ENCODE assay signal across 8 mouse cellular contexts in genomic region chr19:5800632-5801431, GRCm38 (mm10). TPM values are rescaled to one million over a fixed set of nuclear protein-coding genes. Genes with fewer than 3 reads are reported as not detected.
A peak's percentile ranks its signal among the peaks of the same experiment; 100 is the strongest.
DNase-seq lines count a peak whose midpoint lies in the region; ATAC-seq and TF ChIP-seq lines count a peak whose summit lies in the region.

No protein-coding gene starts in this region.

- peak overlapping the region; percentile 86 for H3K4me3 ChIP-seq in lung, embryonic 14.5 days (ENCODE audit: low read depth, low read length)
- peak overlapping the region; percentile 84 for H3K4me3 ChIP-seq in forebrain, embryonic 15.5 days
- peak overlapping the region; percentile 75 for H3K4me3 ChIP-seq in limb, embryonic 12.5 days (replicated peaks)
- peak overlapping the region; percentile 92 for H3K4me3 ChIP-seq in neural tube, embryonic 12.5 days

- H3K9me3 ChIP-seq in lung, embryonic 14.5 days (ENCODE audit: low read depth, low read length), result no peaks in the 10 kb centered on the region
- H3K9me3 ChIP-seq in forebrain, embryonic 15.5 days, result no peaks in the 10 kb centered on the region
- H3K9me3 ChIP-seq in limb, embryonic 12.5 days, result no peaks in the 10 kb centered on the region
- H3K9me3 ChIP-seq in neural tube, embryonic 12.5 days, result no peaks in the 10 kb centered on the region

- no peak for TF ChIP-seq CTCF in lung, embryonic 14.5 days (IDR thresholded peaks at IDR 0.05; ENCODE audit: low read depth)

- H3K27me3 ChIP-seq in lung, embryonic 14.5 days (ENCODE audit: insufficient read depth, low read length), result no peaks in the 10 kb centered on the region
- H3K27me3 ChIP-seq in forebrain, embryonic 15.5 days, result no peaks in the 10 kb centered on the region
- no peaks in the 10 kb centered on the region for H3K27me3 ChIP-seq in limb, embryonic 12.5 days
- H3K27me3 ChIP-seq in neural tube, embryonic 12.5 days (replicated peaks), result no peaks in the 10 kb centered on the region

- peaks cover 29% of the 10 kb centered on the region for H3K4me1 ChIP-seq in lung, embryonic 14.5 days (ENCODE audit: insufficient read depth)
- H3K4me1 ChIP-seq in forebrain, embryonic 15.5 days, result peaks cover 46% of the 10 kb centered on the region
- peaks cover 38% of the 10 kb centered on the region for H3K4me1 ChIP-seq in limb, embryonic 12.5 days (replicated peaks)
- H3K4me1 ChIP-seq in neural tube, embryonic 12.5 days, result peaks cover 37% of the 10 kb centered on the region

- peaks cover 47% of the 10 kb centered on the region for H3K36me3 ChIP-seq in lung, embryonic 14.5 days (ENCODE audit: insufficient read depth)
- peaks cover 26% of the 10 kb centered on the region for H3K36me3 ChIP-seq in forebrain, embryonic 15.5 days
- peaks cover 32% of the 10 kb centered on the region for H3K36me3 ChIP-seq in limb, embryonic 12.5 days
- peaks cover 30% of the 10 kb centered on the region for H3K36me3 ChIP-seq in neural tube, embryonic 12.5 days

- under 1% methylated on average over 19 of the region's 19 CpGs for WGBS in lung, embryonic 14.5 days
- under 1% methylated on average over 19 of the region's 19 CpGs for WGBS in forebrain, embryonic 15.5 days
- WGBS in limb, embryonic 12.5 days, result under 1% methylated on average over 19 of the region's 19 CpGs
- 0% methylated on average over 19 of the region's 19 CpGs for WGBS in neural tube, embryonic 12.5 days

- peak overlapping the region; percentile 99 for H3K27ac ChIP-seq in lung, embryonic 14.5 days (ENCODE audit: low read depth)
- H3K27ac ChIP-seq in forebrain, embryonic 15.5 days (replicated peaks), result peak overlapping the region; percentile 99
- H3K27ac ChIP-seq in limb, embryonic 12.5 days, result peak overlapping the region; percentile 99
- peak overlapping the region; percentile 74 for H3K27ac ChIP-seq in neural tube, embryonic 12.5 days

- peak overlapping the region; percentile 99 for H3K4me2 ChIP-seq in lung, embryonic 14.5 days
- H3K4me2 ChIP-seq in forebrain, embryonic 15.5 days (replicated peaks), result peak overlapping the region; percentile 77
- peak overlapping the region; percentile 94 for H3K4me2 ChIP-seq in limb, embryonic 12.5 days
- H3K4me2 ChIP-seq in neural tube, embryonic 12.5 days (replicated peaks), result peak overlapping the region; percentile 97

- peak; percentile 58 for DNase-seq in lung, embryonic 14.5 days
- no peak for DNase-seq in lung, postnatal 25 days (ENCODE audit: low spot score)
- peak; percentile 73 for DNase-seq in adipocyte (ENCODE audit: low spot score)
- no peak for DNase-seq in urinary bladder, postnatal 10 days (ENCODE audit: low spot score)
- DNase-seq in gastrocnemius, adult 8-10 months (ENCODE audit: low spot score in 2 of 2), result no peak

- ATAC-seq in lung, embryonic 14.5 days (ENCODE audit: insufficient read depth), result no peak
- no peak for ATAC-seq in forebrain, embryonic 15.5 days (replicated peaks)
- no peak for ATAC-seq in limb, embryonic 12.5 days (ENCODE audit: insufficient number of reproducible peaks, insufficient read depth, low FRiP score, low TSS enrichment, low read depth)
- no peak for ATAC-seq in neural tube, embryonic 12.5 days (ENCODE audit: low FRiP score, low read depth)

- H3K9ac ChIP-seq in lung, embryonic 14.5 days, result peak overlapping the region; percentile 88
- peak overlapping the region; percentile 88 for H3K9ac ChIP-seq in forebrain, embryonic 15.5 days (replicated peaks)
- peak overlapping the region; percentile 98 for H3K9ac ChIP-seq in limb, embryonic 12.5 days (replicated peaks)
- peak overlapping the region; percentile 99 for H3K9ac ChIP-seq in neural tube, embryonic 12.5 days

RNA-seq across cellular contexts. Expression of gene Scyl1, which starts 29.6 kb away (rescaled TPM):
- 74.8 and 84.5 TPM in 2 replicates for polyA plus RNA-seq in lung, embryonic 14.5 days (2014; fragmentation: Nextera tagmentation; extraction: Ambion mirVana)
- polyA plus RNA-seq in forebrain, embryonic 15.5 days (2015; fragmentation: Nextera tagmentation; extraction: Ambion mirVana), result 66.9 and 67.9 TPM in 2 replicates
- polyA plus RNA-seq in limb, embryonic 12.5 days (2016; fragmentation: Nextera tagmentation; extraction: Ambion mirVana), result 74.9 and 78.0 TPM in 2 replicates
- 66.1 and 70.4 TPM in 2 replicates for polyA plus RNA-seq in neural tube, embryonic 12.5 days (2016; fragmentation: Nextera tagmentation; extraction: Ambion mirVana)
- total RNA-seq in gastrocnemius, adult 8-10 months (2022), result 10 to 100 TPM; 71.4 to 91.0 (median 82.6) TPM

Comparison
In these comparisons a context has a peak if more than half of its experiments do, and no peak if none do; other contexts are left out.
1. DNase-seq: peak in lung, embryonic 14.5 days (single experiment) and adipocyte (single experiment); none in lung, postnatal 25 days (single experiment), urinary bladder, postnatal 10 days (single experiment) and gastrocnemius, adult 8-10 months (0 of 2).
2. Peak in every context shown above with its lines, with median percentiles within 50 percentile points of each other: H3K27ac ChIP-seq, H3K4me2 ChIP-seq, H3K4me3 ChIP-seq and H3K9ac ChIP-seq.